Mouse (Mus musculus) activated CD4-positive, CD25-positive, alpha-beta regulatory T cell, adult 4 months (primary cell): ENCODE data around the gene Rpl18a. TPM values are rescaled to one million over a fixed set of nuclear protein-coding genes. Genes with fewer than 3 reads are reported as not detected.

Experiments used
- ATAC-seq: one replicate; pipeline ENCODE4 v1.8.0; 2017
- polyA plus RNA-seq, 2 experiments: library from polyadenylated mRNA; unstranded; fragments of 100-300 nt; shearing (Covaris generic); gene quantifications; one replicate each; pipeline ENCODE4 v1.2.1; 2017

Rpl18a gene
- polyA plus RNA-seq, 2 experiments from 2014 or later = 10,302 to 10,714 TPM

- no peak for ATAC-seq
Measured at GRCm38 (mm10) chr8:70880126-70880525, 17.1 kb downstream of the Rpl18a start.

- ATAC-seq = no peak
Measured at GRCm38 (mm10) chr8:70879500-70879899, 17.7 kb downstream of the Rpl18a start.

- ATAC-seq = no peak
Measured at GRCm38 (mm10) chr8:70878178-70878577, 19.0 kb downstream of the Rpl18a start.

DNA sequence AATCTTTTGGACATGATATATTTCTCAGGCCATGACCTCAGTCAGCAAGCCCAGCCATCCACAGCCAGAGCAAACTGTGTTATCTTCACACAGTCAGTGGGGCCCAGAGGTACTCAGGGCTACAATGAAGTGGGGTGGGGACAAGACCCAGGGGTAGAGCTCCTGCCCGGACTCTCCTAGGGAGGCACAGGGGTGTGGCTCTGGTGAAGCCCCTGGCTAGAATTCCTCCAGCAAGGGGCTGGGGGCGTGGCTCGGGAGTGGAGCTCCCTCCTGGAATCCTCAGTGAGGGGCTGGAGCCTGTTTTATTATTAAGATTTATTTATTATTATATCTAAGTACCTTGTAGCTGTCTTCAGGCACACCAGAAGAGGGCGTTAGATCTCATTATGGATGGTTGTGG, 20.8 kb downstream of the Rpl18a start:
- ATAC-seq = no peak

- ATAC-seq = no peak
Measured at GRCm38 (mm10) chr8:70874441-70874840, 22.8 kb downstream of the Rpl18a start.

DNA sequence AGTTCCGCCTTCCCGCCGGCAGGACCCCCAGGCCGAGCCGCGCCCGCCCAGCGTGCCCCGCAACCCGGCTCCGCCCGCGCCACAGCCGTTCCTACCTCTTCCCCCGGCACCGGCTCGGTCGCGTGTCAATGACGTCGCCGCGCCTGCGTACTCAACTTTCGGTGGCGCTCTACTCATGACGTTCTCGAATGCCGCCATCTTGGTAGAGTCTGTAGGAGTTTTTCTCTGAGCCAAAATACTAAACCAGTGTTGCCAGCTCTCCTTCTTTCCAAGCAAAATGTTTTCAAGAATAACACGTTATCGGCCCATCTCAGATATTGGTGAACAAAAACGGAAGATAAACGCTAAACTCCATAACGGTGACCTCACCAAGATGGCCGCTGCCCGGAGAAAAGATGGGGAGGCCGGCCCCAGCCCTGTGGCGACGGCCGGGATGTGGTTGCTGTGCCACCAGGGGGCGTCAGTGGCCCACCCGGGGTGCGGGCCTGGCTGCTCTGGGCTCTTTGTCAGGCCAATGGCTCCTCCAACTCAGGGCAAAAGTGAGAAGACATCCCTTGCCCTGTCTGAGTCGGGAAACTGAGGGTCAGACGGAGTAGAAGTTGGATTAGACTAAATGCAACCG, 23.7 kb downstream of the Rpl18a start, which contains the start of gene Ccdc124:
Gene Ccdc124, minus strand, starts transcription at position 572 of the 622 bp plus-strand sequence.
- peak; percentile 74 for ATAC-seq

- peak; percentile 33 for ATAC-seq
Measured at GRCm38 (mm10) chr8:70872643-70873363, 24.4 kb downstream of the Rpl18a start.

DNA sequence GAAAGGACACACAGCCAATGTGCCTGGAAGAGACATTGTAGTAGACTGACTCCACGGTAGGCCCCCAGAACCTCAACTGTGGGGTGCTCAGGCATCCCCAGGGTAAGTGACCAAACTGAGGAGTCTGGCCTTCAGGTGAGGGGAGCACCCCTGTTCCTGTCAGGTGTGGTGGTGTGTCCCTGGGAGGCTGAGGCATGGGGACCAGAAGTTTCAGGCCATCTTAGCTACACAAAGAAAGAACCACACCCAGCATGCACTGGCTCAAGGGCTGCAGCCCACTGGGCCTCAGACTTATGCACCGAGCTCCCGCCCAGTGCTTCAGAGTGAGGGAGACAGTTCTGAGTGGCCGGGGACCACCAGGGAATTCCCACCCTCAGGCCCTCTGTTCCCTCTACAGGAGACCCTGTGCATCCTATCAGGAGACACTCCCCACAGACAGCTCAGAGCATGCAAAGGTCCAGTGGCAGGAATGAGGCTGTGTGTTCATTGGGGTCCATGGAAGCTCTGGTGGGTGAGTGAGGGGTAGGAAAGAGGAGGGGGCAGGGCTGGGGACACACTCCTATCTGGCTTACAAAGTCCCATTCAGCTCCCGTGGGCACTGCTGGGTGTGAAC, 25.9 kb downstream of the Rpl18a start:
- no peak for ATAC-seq

- ATAC-seq = no peak
Measured at GRCm38 (mm10) chr8:70869601-70870041, 27.6 kb downstream of the Rpl18a start.

DNA sequence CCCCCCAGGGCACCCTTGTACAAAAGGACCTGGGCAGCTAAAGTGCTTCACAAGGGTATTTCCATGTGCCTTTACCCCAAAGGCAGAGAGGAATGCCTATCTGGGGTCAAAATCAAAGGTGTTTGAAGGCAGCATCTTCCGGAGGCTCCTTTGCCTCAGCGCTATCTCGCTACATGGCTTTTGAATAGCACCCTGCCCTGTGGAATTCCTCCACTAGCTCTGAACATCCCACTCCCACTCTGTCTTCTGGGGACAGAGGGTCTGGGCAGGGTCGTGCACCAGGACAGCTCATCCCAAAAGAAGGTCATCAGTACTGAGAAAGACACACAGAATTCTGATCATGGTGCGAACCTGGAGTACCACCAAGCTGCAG, 28.0 kb downstream of the Rpl18a start:
- ATAC-seq = no peak

GRCm38 (mm10) chr8:70868559-70869198, 28.5 kb downstream of the Rpl18a start:
- no peak for ATAC-seq

- no peak for ATAC-seq
Measured at GRCm38 (mm10) chr8:70866566-70866965, 30.6 kb downstream of the Rpl18a start.

- ATAC-seq = no peak
Measured at GRCm38 (mm10) chr8:70866001-70866520, 31.2 kb downstream of the Rpl18a start.

DNA sequence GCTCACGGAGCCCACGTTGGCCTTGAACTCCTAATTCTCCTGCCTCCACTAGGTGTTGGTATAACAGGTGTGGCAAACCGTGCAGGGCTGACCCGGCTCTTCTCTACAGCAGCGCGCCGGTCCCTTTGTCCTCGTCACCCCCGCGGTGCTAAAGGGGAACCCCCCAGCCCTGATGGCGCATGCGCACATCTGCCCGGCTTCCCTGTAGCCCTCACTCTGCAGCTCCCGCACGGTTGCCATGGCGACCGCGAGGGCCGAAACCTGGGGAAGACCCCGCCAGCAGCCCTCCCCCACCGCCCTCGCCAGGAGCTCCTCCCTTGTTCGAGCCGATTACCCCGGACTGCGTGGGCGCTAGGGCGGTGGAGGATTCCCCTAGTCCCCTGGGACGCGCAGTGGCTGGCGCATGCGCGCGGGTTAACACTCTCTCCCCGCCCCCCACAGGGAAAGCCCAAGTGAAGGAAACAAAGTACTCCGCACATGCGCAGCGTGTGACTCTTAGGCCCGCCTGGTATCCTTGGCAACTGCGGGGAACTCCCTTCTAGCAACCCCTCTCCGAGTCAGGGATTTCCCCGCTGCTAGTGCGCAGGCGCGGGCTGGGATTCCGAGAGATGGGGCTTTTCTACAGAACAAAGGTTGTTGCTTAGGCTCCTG, 31.7 kb downstream of the Rpl18a start:
- ATAC-seq = peak; percentile 81

GRCm38 (mm10) chr8:70864712-70865221, 32.4 kb downstream of the Rpl18a start:
- ATAC-seq = no peak

GRCm38 (mm10) chr8:70863956-70864711, 33.1 kb downstream of the Rpl18a start:
- no peak for ATAC-seq

- no peak for ATAC-seq
Measured at GRCm38 (mm10) chr8:70862824-70863641, 34.2 kb downstream of the Rpl18a start, which contains the start of gene Kcnn1. Kcnn1 (minus strand) TSS chr8:70863258.

DNA sequence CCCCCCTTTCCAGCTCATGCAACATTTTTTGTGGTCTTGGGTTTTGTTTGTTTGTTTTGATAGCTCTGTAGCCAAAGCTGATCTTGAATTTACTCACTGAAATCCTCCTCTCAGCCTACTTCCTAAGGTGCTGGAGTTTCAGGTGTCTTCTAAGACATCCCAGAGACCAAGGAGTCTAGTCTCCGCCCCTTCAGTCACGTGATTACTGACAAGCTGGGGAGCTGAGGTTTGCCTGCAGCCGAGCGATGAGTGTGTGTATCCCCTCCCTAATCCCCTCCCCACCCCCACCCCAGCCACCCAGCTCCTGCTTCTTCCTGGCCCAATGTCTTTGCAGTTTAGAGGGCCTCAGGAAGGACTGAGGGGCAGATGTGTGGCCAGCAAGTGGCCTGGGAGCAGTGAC, 39.7 kb downstream of the Rpl18a start:
- no peak for ATAC-seq

- ATAC-seq = no peak
Measured at GRCm38 (mm10) chr8:70856541-70857197, 40.5 kb downstream of the Rpl18a start.

DNA sequence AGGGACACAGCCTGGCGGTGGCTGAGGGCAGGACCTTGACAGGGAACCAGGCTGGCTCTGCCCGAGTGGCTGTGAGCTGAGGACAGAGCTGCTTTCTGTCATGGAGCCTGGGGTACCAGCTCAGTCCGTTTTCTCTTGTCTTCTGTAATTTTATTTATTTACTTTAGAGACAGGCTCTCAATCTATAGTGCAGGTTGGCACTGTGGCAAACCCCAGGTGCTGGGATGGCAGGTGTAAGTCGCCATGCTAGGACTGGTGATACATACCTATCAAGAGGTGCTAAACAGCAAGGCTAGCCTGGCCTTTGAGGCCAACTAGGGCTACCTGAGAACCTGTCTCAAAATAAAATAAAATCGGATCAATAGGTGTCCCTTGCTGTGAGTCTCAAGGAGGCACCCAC, 41.2 kb downstream of the Rpl18a start:
- ATAC-seq = no peak
